Mouse (Mus musculus): ENCODE data around the gene Riiad1.

- TF ChIP-seq POLR2A (IDR thresholded peaks at IDR 0.05; ENCODE audit: extremely low read depth, insufficient read depth, low read length) (no peak), CTCF (IDR thresholded peaks at IDR 0.05; ENCODE audit: low read depth, low read length) (no peak)
Observed at GRCm38 (mm10) chr3:94478591-94479169, 1.5 kb downstream of the Riiad1 start.

Measured in liver, adult 2 months (tissue).